Mouse (Mus musculus): ENCODE data around the gene Mccc1. TPM values are rescaled to one million over a fixed set of nuclear protein-coding genes. Genes with fewer than 3 reads are reported as not detected.

The Mccc1 gene
- polyA plus RNA-seq, 1 experiment, result 302 TPM

Other genes with a start within 250 kb of the Mccc1 start
- 16.1 and 19.0 TPM in 2 replicates for gene Atp11b, start 246.6 kb downstream of the Mccc1 start, polyA plus RNA-seq (2012; ENCODE audit: insufficient read depth, insufficient read length, missing spikeins)
- gene Dcun1d1, start 63.2 kb downstream of the Mccc1 start, polyA plus RNA-seq (2012; ENCODE audit: insufficient read depth, insufficient read length, missing spikeins), result 32.5 and 83.9 TPM in 2 replicates
- 0.71 and 2.1 TPM in 2 replicates for gene Ccdc144b, start 52.9 kb upstream of the Mccc1 start, polyA plus RNA-seq (2012; ENCODE audit: insufficient read depth, insufficient read length, missing spikeins)
- gene Acad9, start 65.3 kb upstream of the Mccc1 start, polyA plus RNA-seq (2012; ENCODE audit: insufficient read depth, insufficient read length, missing spikeins), result 47.6 and 75.6 TPM in 2 replicates
- 2.6 and 5.5 TPM in 2 replicates for gene D3Ertd254e, start 150.3 kb upstream of the Mccc1 start, polyA plus RNA-seq (2012; ENCODE audit: insufficient read depth, insufficient read length, missing spikeins)
- gene Qrfpr, start 221.6 kb upstream of the Mccc1 start, polyA plus RNA-seq (2012; ENCODE audit: insufficient read depth, insufficient read length, missing spikeins), result not detected in 2 replicates